Mouse (Mus musculus) E14TG2a.4 (cell line): Measurements from ENCODE around the gene Odr4.

Source experiments
- H3K27me3 ChIP-seq: 2 replicates; pipeline ENCODE4 v1.6.1; 2014; ENCODE audit warnings: low read length, control low read depth; ENCODE audit not compliant: insufficient read depth
- H3K36me3 ChIP-seq: 2 replicates; pipeline ENCODE4 v1.6.1; 2014; ENCODE audit warnings: low read length, control low read depth; ENCODE audit not compliant: insufficient read depth
- H3K4me1 ChIP-seq: replicated peaks from 2 replicates; pipeline ENCODE4 v1.6.1; 2014; ENCODE audit warnings: low read depth, low read length, control low read depth
- H3K4me3 ChIP-seq: replicated peaks from 2 replicates; pipeline ENCODE4 v1.5.1; 2014; ENCODE audit warnings: mild to moderate bottlenecking, low read length
- H3K9me3 ChIP-seq: 2 replicates; pipeline ENCODE4 v1.6.1; 2014; ENCODE audit warnings: low read length, control low read depth
- CTCF ChIP-seq: conservative IDR thresholded peaks from 2 replicates; pipeline ENCODE4 v1.5.1; 2014; ENCODE audit warnings: low read length
- NANOG ChIP-seq: IDR thresholded peaks from 2 replicates; pipeline ENCODE4 v1.6.1; 2014; ENCODE audit warnings: borderline replicate concordance, low read length, mixed read lengths
- POU5F1 ChIP-seq: IDR thresholded peaks from 2 replicates; pipeline ENCODE4 v1.6.1; 2014; ENCODE audit warnings: low read length, borderline replicate concordance

Odr4 gene

DNA sequence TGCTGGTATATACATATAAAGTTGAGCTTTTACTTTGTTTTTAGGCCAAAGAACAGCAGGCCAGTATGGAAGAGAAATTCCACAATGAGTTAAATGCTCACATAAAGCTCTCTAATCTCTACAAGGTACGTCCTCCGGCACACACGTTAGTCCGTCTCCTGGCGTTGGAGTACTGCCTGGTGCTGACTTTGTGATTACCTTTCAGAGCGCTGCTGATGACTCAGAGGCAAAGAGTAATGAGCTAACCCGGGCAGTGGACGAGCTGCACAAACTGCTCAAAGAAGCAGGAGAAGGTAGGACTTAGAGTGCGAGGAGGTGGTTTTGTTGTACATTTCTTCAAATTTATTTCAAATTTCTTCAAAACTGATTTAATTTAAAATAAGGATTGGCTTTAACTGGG is 14.4 kb upstream of the Odr4 start:
- H3K4me1 ChIP-seq = no peaks in the 10 kb centered on the region
- no peak overlapping the region for H3K4me3 ChIP-seq
- no peaks in the 10 kb centered on the region for H3K27me3 ChIP-seq
- H3K36me3 ChIP-seq = peaks cover 98% of the 10 kb centered on the region
- TF ChIP-seq CTCF (no peak), POU5F1 (no peak), NANOG (no peak)
- no peaks in the 10 kb centered on the region for H3K9me3 ChIP-seq

DNA sequence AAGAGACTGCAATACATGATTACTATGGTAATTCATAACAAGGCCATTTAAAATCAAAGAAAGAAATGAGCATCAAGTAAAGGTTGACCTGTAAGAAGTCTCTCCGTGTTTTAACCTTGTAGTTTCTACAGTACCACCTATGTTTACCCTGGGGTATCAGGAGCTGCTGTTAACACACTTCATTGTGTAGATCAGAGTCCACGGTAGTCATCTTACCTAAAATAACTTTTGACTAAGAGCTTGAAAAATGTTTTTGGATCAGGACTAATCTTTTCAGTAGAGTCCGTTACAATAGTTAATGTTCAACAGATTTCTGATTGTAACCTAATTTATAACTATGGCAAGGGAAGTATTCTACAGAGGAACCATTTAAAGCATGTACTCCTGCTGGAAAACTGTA is 11.7 kb upstream of the Odr4 start:
- TF ChIP-seq CTCF (no peak), NANOG (no peak), POU5F1 (no peak)
- Histone ChIP-seq H3K27me3 (no peaks in the 10 kb centered on the region), H3K9me3 (no peaks in the 10 kb centered on the region), H3K4me1 (no peaks in the 10 kb centered on the region), H3K36me3 (peaks cover 95% of the 10 kb centered on the region), H3K4me3 (no peak overlapping the region)

DNA sequence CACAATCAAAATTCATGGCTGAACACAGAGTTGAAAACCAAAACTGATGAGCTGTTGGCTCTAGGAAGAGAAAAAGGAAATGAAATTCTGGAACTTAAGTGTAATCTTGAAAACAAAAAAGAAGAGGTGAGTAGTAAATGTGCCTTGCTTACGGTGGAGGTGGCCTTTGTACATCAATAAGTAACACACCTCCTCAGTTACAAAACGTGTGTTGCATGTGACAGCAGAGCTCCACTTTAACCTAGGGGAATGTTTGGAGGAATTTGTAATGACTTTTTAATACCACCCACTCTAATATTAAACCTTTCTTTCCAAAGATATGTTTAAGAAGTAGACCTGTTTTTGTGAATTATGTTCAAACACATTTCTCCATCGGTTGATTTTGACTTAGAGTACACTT is 11.0 kb upstream of the Odr4 start:
- no peaks in the 10 kb centered on the region for H3K27me3 ChIP-seq
- TF ChIP-seq POU5F1 (no peak), NANOG (no peak), CTCF (no peak)
- peaks cover 95% of the 10 kb centered on the region for H3K36me3 ChIP-seq
- H3K4me3 ChIP-seq = no peak overlapping the region
- H3K9me3 ChIP-seq = no peaks in the 10 kb centered on the region
- no peaks in the 10 kb centered on the region for H3K4me1 ChIP-seq

DNA sequence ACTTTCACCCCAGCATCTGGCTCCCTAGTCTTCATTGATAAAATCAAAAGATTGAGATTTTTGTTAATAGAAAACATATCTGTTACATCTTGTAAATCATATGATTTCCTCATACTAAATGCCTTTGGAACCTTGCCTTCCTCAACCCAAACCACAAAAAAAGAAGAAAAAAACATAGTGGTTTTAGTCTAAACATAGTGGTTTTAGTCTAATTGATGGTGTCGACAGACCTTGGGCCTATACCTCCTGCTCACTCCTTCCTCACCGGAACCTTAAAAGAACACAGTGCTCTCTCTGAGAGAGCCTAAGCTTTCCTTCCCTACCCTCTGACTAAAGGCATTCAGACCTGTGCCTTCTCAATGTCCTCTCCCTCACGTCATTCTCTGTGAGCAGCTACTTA is 3.1 kb upstream of the Odr4 start:
- no peak for TF ChIP-seq CTCF
- TF ChIP-seq POU5F1 = no peak
- TF ChIP-seq NANOG = no peak
- Histone ChIP-seq H3K4me3 (no peak overlapping the region), H3K4me1 (peaks cover 21% of the 10 kb centered on the region), H3K9me3 (no peaks in the 10 kb centered on the region), H3K36me3 (peaks cover 56% of the 10 kb centered on the region), H3K27me3 (no peaks in the 10 kb centered on the region)

DNA sequence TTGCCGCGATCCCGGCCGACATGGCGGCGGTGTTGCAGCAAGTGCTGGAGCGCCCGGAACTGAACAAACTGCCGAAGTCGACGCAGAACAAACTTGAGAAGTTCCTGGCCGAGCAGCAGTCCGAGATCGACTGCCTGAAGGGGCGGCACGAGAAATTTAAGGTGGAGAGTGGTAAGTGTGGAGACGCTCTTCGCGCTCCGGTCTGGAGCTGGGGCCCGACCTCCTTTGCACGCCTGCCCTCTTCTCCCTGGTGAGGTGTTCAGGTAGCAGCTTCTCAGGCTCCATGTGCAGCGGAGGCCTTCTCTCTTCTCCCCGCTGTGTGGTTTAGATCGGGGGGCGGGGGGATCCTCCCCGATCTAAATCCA is 590 bp upstream of the Odr4 start:
- no peak for TF ChIP-seq POU5F1
- TF ChIP-seq NANOG = no peak
- no peak for TF ChIP-seq CTCF
- H3K9me3 ChIP-seq = no peaks in the 10 kb centered on the region
- peaks cover 48% of the 10 kb centered on the region for H3K36me3 ChIP-seq
- no peaks in the 10 kb centered on the region for H3K27me3 ChIP-seq
- peak overlapping the region; percentile 94 for H3K4me3 ChIP-seq
- peaks cover 21% of the 10 kb centered on the region for H3K4me1 ChIP-seq

DNA sequence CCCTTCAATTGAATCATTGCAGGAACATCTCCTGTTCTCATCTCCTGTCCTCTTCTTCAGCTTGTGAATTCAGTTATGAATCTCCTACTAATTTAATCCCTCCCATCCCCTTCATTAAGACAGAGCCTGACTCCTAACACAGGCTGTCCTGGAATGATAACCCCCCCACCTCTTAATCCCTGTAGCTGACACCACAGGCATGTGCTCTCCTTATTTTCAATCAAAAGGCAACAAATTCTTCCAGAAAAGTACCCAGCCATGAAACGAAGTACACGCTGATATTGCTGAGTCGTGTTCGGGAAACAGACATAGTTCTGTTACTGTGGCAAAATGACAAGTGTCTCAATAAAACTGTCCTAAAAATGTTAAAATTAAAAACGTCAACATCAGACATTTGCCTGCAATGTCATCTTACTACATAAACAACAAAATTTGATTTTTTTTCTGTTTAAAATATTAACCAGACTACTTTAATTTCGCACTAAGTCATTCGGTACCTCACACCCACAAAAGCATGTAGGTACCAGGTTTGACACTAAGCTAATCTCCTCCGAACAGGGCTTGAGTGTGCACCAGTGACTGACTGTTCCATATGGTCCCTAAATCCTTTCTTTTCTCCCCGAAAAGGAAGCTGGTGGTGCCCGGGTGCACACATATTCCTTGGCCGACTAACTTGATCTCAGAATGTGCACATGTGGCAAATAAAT is 796 bp downstream of the Odr4 start:
- H3K27me3 ChIP-seq = no peaks in the 10 kb centered on the region
- H3K36me3 ChIP-seq = peaks cover 50% of the 10 kb centered on the region
- TF ChIP-seq POU5F1 (no peak), CTCF (no peak), NANOG (no peak)
- no peaks in the 10 kb centered on the region for H3K9me3 ChIP-seq
- peaks cover 21% of the 10 kb centered on the region for H3K4me1 ChIP-seq
- peak overlapping the region; percentile 94 for H3K4me3 ChIP-seq

DNA sequence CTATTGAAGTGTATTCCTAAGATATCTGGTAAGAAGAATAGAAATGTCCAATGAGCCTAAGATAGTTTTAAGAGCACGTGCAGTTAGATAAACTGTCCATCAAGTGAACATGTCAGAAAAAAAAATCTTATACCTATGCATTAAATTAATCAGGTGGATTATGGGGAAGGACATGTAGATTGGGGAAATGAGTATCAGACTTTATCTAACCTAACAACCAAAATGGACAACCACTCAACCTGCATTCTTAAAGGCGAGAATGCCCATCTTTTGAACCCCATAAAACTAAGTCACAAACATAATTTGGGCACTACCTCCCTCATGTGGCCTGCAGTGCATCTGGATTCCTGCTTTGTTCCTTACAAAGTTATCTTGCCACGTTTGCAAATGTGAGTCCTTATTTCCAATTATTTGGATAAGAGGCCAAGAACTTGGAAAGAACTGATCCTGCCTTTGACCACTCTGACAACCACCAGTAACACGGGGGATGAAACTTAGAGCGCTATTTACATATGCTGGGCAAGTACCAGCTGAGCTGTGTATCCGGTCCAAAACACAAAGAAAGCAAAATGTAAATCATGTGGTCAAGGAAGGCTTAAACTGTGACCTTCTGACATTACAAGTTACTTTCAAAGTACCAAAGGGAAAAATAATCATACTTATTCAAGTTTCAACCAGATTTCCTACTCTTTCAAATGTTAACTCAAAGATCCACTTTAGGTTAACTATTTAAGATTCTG is 3.3 kb downstream of the Odr4 start:
- TF ChIP-seq POU5F1 (no peak), CTCF (no peak)
- Histone ChIP-seq H3K4me1 (peaks cover 7% of the 10 kb centered on the region), H3K27me3 (no peaks in the 10 kb centered on the region), H3K9me3 (no peaks in the 10 kb centered on the region), H3K4me3 (no peak overlapping the region), H3K36me3 (peaks cover 51% of the 10 kb centered on the region)

DNA sequence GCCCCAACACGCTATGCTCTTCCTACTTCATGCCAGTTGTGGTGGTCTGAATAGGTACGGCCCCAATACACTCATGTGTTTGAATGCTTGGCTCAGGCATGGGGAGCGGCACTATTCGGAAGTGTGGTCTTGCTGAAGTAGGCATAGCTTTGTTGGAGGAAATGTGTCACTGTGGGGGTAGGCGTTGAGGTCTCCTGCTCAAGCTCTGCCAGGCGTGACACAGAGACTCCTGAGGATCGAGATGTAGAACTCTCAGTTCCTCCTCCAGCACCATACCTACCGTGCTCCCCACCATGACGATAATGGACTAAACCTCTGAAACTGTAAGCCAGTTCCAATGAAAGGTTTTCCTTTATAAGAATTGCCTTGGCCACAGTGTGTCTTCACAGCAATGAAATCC is 5.3 kb downstream of the Odr4 start:
- H3K36me3 ChIP-seq = peaks cover 62% of the 10 kb centered on the region
- peaks cover 7% of the 10 kb centered on the region for H3K4me1 ChIP-seq
- TF ChIP-seq CTCF (no peak), POU5F1 (no peak), NANOG (no peak)
- no peaks in the 10 kb centered on the region for H3K9me3 ChIP-seq
- H3K27me3 ChIP-seq = no peaks in the 10 kb centered on the region
- H3K4me3 ChIP-seq = no peak overlapping the region
